Mouse (Mus musculus) liver, postnatal 0 days (tissue): Measurements from ENCODE around the gene Xylt1.

ENCODE experiments used
- CTCF ChIP-seq: sonication (generic); IDR thresholded peaks from 2 replicates; pipeline ENCODE4 v1.5.1; 2016; ENCODE audit warnings: antibody characterized with exemption, low read depth
- EP300 ChIP-seq: IDR thresholded peaks from 2 replicates; pipeline ENCODE4 v1.6.1; 2016; ENCODE audit warnings: antibody characterized with exemption, low read depth, mild to moderate bottlenecking

DNA sequence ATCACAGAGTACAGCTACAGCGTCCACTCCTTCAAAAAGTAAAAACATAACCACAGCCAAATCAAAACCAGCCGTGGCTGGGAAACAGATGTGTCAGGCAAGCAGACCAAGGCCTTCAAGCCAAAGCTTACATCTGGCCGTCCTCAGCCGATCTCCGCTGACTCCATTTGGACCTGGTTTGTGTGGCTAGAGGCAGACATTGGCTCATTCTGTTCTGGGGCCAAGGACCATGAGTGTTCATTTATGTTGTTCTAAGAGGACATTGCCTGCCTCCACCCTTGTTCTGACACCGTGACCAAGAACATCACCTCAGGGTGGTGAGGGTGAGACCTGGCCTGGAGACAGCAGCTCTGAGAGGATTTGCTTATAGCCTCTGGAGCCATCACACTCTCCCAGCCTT lies 113.4 kb downstream of the Xylt1 start:
- TF ChIP-seq CTCF (no peak), EP300 (no peak)
